Mouse (Mus musculus): Measurements from ENCODE around the gene Lars2. TPM values are rescaled to one million over a fixed set of nuclear protein-coding genes. Genes with fewer than 3 reads are reported as not detected.

Lars2 gene
- polyA plus RNA-seq, 1 experiment from 2014 or later = 547 TPM

Other genes with a start within 250 kb of the Lars2 start
- 2.7 and 2.8 TPM in 2 replicates for gene Clec3b, start 216.0 kb upstream of the Lars2 start, polyA plus RNA-seq (2015; fragmentation: Nextera tagmentation; extraction: Ambion mirVana)
- gene Cdcp1, start 150.9 kb upstream of the Lars2 start, polyA plus RNA-seq (2015; fragmentation: Nextera tagmentation; extraction: Ambion mirVana) = 1.7 and 2.2 TPM in 2 replicates
- gene Tmem158, start 106.2 kb upstream of the Lars2 start, polyA plus RNA-seq (2015; fragmentation: Nextera tagmentation; extraction: Ambion mirVana) = 6.5 and 7.4 TPM in 2 replicates
- gene Limd1, start 111.8 kb downstream of the Lars2 start, polyA plus RNA-seq (2015; fragmentation: Nextera tagmentation; extraction: Ambion mirVana) = 56.6 and 62.4 TPM in 2 replicates
- 48.0 and 51.6 TPM in 2 replicates for gene Sacm1l, start 162.8 kb downstream of the Lars2 start, polyA plus RNA-seq (2015; fragmentation: Nextera tagmentation; extraction: Ambion mirVana)